Mouse (Mus musculus) limb, embryonic 13.5 days (tissue): ENCODE measurements around the gene Xrra1. TPM values are rescaled to one million over a fixed set of nuclear protein-coding genes. Genes with fewer than 3 reads are reported as not detected.
"Not testable (repeated sequence)": the region's sequence is repeated elsewhere in the genome, so short reads cannot be mapped to it uniquely, and the experiment has no call there.

Experiments used
- ATAC-seq: fragments of 200-750 bp; cut with Nextera tagmentation; 2 replicates; pipeline ENCODE4 v1.8.0; 2017; ENCODE audit warnings: low read depth, moderate number of reproducible peaks, moderate TSS enrichment; ENCODE audit not compliant: low FRiP score
- H3K27ac ChIP-seq: fragments of 300-500 bp; sonication (generic); 2 replicates; pipeline ENCODE4 v1.5.1; 2015; ENCODE audit warnings: inconsistent platforms, mild to moderate bottlenecking, moderate library complexity
- H3K27me3 ChIP-seq: fragments of 300-500 bp; sonication (generic); 2 replicates; pipeline ENCODE4 v1.6.1; 2015; ENCODE audit warnings: mild to moderate bottlenecking, inconsistent platforms
- H3K36me3 ChIP-seq: fragments of 300-500 bp; sonication (generic); 2 replicates; pipeline ENCODE4 v1.6.1; 2015; ENCODE audit warnings: inconsistent platforms, mild to moderate bottlenecking, moderate library complexity
- H3K4me1 ChIP-seq: fragments of 300-500 bp; sonication (generic); 2 replicates; pipeline ENCODE4 v1.6.1; 2015; ENCODE audit warnings: inconsistent platforms
- H3K4me2 ChIP-seq: fragments of 300-500 bp; sonication (generic); replicated peaks from 2 replicates; pipeline ENCODE4 v1.6.1; 2015; ENCODE audit warnings: inconsistent platforms, mild to moderate bottlenecking, moderate library complexity
- H3K4me3 ChIP-seq: fragments of 300-500 bp; sonication (generic); 2 replicates; pipeline ENCODE4 v1.5.1; 2015; ENCODE audit warnings: moderate library complexity, mild to moderate bottlenecking, inconsistent platforms
- H3K9ac ChIP-seq: fragments of 300-500 bp; sonication (generic); 2 replicates; pipeline ENCODE4 v1.6.1; 2015; ENCODE audit warnings: mild to moderate bottlenecking, inconsistent platforms
- H3K9me3 ChIP-seq: fragments of 300-500 bp; sonication (generic); 2 replicates; pipeline ENCODE4 v1.6.1; 2016; ENCODE audit warnings: inconsistent platforms
- WGBS: fragments of 180-500 bp; shearing (Covaris S2); methylation state at CpG from one replicate; pipeline ENCODE4 v1.1.7; 2015; 5-methylcytosine and 5-hydroxymethylcytosine counted together
- polyA plus RNA-seq: library from polyadenylated mRNA; unstranded; fragments of >200 nt; fragmentation: Nextera tagmentation; extraction: Ambion mirVana; gene quantifications from 2 replicates; pipeline ENCODE4 v1.2.1, GENCODE M21; 2015

The Xrra1 gene
- polyA plus RNA-seq, 1 experiment from 2014 or later = 0.27 TPM

DNA sequence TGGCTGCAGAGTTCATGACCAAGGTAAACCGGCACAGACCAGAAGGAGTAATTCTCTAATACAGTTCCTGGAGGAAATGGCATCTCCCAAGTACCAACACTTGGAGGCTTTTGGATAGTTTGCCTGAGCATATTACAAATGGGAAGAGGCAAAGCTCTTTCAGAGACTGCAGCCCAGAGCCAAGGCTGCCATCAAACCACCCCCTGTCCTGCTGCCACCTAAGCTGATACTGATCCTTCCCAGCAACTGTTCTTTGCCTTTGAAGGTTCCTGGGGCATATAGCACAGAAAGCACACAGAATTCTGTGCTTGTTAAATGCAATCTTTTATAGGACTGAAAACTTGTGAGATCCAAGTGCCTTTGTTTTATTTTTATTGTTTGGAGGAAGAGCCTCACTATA lies 81.8 kb downstream of the Xrra1 start:
- Histone ChIP-seq H3K27ac (no peak overlapping the region), H3K4me3 (no peak overlapping the region), H3K36me3 (peaks cover 83% of the 10 kb centered on the region), H3K9me3 (no peaks in the 10 kb centered on the region), H3K4me1 (no peaks in the 10 kb centered on the region), H3K9ac (no peak overlapping the region), H3K4me2 (no peak overlapping the region), H3K27me3 (no peaks in the 10 kb centered on the region)
- WGBS = 100% methylated on average over 1 of the region's 1 CpGs
- ATAC-seq = no peak

GRCm38 (mm10) chr7:99944520-99944919 lies 85.6 kb downstream of the Xrra1 start:
- Histone ChIP-seq H3K27me3 (no peaks in the 10 kb centered on the region), H3K4me2 (no peak overlapping the region), H3K4me3 (no peak overlapping the region), H3K4me1 (no peaks in the 10 kb centered on the region), H3K9me3 (no peaks in the 10 kb centered on the region), H3K36me3 (peaks cover 84% of the 10 kb centered on the region), H3K9ac (no peak overlapping the region), H3K27ac (no peak overlapping the region)
- ATAC-seq = no peak
- 97% methylated on average over 3 of the region's 3 CpGs for WGBS

GRCm38 (mm10) chr7:99945012-99945411 lies 86.1 kb downstream of the Xrra1 start:
- ATAC-seq, H3K4me1 ChIP-seq, H3K27me3 ChIP-seq, H3K9me3 ChIP-seq, H3K4me2 ChIP-seq, H3K27ac ChIP-seq, H3K4me3 ChIP-seq, H3K9ac ChIP-seq: not testable (repeated sequence)
- 96% methylated on average over 22 of the region's 22 CpGs for WGBS
- H3K36me3 ChIP-seq = peaks cover 84% of the 10 kb centered on the region

DNA sequence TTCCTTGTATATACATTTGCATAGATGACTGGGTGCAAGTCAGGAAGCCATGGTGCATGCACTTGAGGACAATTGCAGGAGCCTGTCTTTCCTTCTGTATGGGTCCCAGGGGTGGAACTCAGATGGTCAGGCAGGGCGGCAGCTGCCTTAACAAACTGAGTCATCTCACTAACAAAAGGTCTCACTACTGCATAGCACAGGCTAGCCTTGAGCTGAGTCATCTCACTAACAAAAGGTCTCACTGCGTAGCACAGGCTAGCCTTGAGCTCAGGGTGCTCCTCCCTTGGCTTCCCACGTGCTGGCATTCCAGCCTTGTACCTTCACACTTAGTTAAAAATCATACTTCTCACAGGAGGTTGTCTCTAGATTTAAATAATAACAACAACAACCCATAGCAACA lies 87.0 kb downstream of the Xrra1 start:
- no peak overlapping the region for H3K9ac ChIP-seq
- no peaks in the 10 kb centered on the region for H3K4me1 ChIP-seq
- H3K27me3 ChIP-seq = no peaks in the 10 kb centered on the region
- H3K27ac ChIP-seq = no peak overlapping the region
- ATAC-seq = no peak
- peaks cover 77% of the 10 kb centered on the region for H3K36me3 ChIP-seq
- WGBS = 96% methylated on average over 3 of the region's 3 CpGs
- H3K9me3 ChIP-seq = no peaks in the 10 kb centered on the region
- no peak overlapping the region for H3K4me2 ChIP-seq
- no peak overlapping the region for H3K4me3 ChIP-seq

DNA sequence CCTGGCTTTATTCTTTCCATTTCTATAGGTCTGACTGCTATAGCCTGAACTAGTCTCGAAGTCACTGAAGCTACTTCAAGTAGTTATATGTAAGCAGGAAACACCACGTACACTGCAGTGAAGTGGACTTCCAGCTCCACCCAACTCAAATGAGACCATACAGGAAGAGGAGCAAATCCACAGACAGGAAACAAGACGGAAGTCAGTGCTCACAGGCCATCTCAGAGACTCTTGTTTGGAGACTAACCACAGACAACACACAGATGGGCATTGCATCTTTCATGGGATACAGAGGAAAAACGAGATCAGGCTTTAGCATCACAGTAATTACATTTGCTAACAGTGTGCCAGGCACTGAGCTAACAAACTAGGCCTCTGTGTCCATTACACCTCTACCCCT lies 87.4 kb downstream of the Xrra1 start:
- Histone ChIP-seq H3K4me3 (no peak overlapping the region), H3K4me1 (no peaks in the 10 kb centered on the region), H3K4me2 (no peak overlapping the region), H3K27ac (no peak overlapping the region), H3K9me3 (no peaks in the 10 kb centered on the region), H3K36me3 (peaks cover 73% of the 10 kb centered on the region), H3K9ac (no peak overlapping the region), H3K27me3 (no peaks in the 10 kb centered on the region)
- 90% methylated on average over 4 of the region's 4 CpGs for WGBS
- no peak for ATAC-seq

DNA sequence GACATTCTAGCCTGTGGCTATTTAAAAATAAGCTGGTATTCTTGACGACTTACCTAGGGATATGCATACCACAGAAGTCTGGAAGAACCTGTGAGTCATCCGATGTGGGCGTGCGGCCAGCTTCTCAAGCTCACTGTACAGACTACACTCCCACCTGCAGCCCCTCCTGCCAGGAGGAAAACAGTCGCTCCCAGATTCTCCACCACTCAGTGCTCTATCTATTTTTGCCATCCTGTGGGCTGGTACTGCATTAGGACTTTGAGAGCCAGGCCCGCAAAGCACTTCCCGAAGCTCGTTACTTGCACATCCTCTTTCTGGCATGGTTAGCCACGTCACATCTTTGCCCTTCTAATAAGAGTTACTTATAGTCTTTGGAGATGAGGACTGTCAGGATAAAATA lies 88.4 kb downstream of the Xrra1 start:
- H3K9me3 ChIP-seq = no peaks in the 10 kb centered on the region
- ATAC-seq = no peak
- no peaks in the 10 kb centered on the region for H3K27me3 ChIP-seq
- peaks cover 71% of the 10 kb centered on the region for H3K36me3 ChIP-seq
- no peaks in the 10 kb centered on the region for H3K4me1 ChIP-seq
- H3K4me3 ChIP-seq = no peak overlapping the region
- WGBS = 86% methylated on average over 9 of the region's 9 CpGs
- H3K9ac ChIP-seq = no peak overlapping the region
- H3K27ac ChIP-seq = no peak overlapping the region
- no peak overlapping the region for H3K4me2 ChIP-seq

- H3K27ac ChIP-seq = no peak overlapping the region
- H3K4me3 ChIP-seq = no peak overlapping the region
- no peaks in the 10 kb centered on the region for H3K27me3 ChIP-seq
- 75% methylated on average over 6 of the region's 6 CpGs for WGBS
- H3K9ac ChIP-seq = no peak overlapping the region
- no peak overlapping the region for H3K4me2 ChIP-seq
- no peaks in the 10 kb centered on the region for H3K9me3 ChIP-seq
- peaks cover 17% of the 10 kb centered on the region for H3K4me1 ChIP-seq
- no peak for ATAC-seq
- peaks cover 16% of the 10 kb centered on the region for H3K36me3 ChIP-seq
Measured at GRCm38 (mm10) chr7:99953442-99954098, 94.7 kb downstream of the Xrra1 start.

DNA sequence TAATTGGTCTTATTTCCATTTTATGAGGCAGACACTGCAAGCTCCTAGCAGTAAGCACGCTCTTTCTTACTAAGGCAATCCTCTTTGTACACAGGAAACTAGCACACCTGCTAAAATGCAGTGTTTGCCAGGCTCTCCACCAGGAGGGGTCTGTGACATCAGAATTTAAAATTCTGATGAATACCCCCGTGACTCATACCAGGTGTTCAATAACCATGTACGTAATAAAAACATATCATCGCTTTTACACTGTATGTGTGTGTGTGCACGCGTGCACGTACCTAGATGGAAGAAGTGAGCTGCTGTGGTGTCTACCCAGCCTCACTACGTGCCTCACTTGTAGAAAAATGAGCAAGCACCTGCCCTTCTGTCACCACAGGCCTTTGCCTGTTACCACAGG lies 95.3 kb downstream of the Xrra1 start:
- Histone ChIP-seq H3K27ac (no peak overlapping the region), H3K4me2 (no peak overlapping the region), H3K9ac (no peak overlapping the region), H3K4me1 (peaks cover 17% of the 10 kb centered on the region), H3K36me3 (peaks cover 15% of the 10 kb centered on the region), H3K4me3 (no peak overlapping the region), H3K27me3 (no peaks in the 10 kb centered on the region), H3K9me3 (no peaks in the 10 kb centered on the region)
- no peak for ATAC-seq
- WGBS = 75% methylated on average over 8 of the region's 8 CpGs

DNA sequence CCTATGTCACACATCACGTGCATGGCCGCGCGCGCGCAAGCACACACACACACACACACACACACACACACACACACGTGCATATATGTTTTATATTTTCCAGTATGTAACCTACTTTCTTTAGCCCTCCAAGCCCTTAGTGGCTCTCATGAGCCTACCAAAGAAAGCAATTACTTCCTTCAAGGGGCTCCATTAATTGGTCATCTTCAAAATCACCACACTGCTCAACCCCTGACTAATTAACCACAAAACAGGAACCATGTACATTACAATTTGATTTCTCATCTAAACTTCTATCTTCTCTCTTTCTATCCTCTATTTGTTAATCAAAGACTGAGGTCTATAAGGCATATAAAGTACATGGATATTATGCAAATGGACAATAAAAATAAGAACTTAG lies 97.2 kb downstream of the Xrra1 start:
- Histone ChIP-seq H3K27ac (no peak overlapping the region), H3K4me2 (no peak overlapping the region), H3K36me3 (peaks cover 6% of the 10 kb centered on the region), H3K4me1 (peaks cover 17% of the 10 kb centered on the region), H3K9ac (no peak overlapping the region), H3K27me3 (no peaks in the 10 kb centered on the region), H3K4me3 (no peak overlapping the region), H3K9me3 (no peaks in the 10 kb centered on the region)
- ATAC-seq = no peak
- WGBS = 97% methylated on average over 7 of the region's 7 CpGs

DNA sequence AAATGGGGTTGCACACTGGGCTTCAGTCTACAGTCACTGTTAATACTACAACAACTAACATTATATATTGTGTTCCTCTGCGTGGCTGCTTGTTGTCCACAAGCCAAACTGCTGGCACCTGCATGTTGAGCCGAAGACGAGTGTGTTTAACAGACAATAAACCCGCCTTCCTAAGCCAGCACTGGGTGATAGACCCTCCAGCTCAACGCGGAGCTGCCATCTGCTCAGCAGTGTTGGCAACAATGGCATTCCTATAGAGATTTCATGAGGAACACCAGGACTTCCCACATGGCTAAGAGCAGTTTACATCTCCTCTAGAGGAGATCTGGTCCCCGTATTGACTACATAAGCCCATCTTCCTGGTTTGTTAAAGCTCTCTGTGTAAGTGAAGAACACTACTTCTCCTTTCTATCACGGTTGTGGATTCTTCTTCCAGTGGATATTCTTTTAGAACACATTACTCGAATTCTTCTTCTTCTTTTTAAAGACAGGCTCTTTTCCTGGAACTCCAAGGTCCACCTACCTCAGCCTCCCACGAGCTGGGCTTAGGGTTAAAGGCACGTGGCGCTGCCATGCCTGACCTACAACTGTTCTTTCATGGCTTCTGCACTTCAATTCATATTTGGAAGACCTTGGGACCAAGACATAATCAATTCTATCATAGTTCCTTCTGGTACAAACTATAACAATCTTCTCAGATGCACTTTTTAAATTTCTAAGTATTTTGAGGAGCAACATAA lies 98.5 kb downstream of the Xrra1 start:
- Histone ChIP-seq H3K36me3 (no peaks in the 10 kb centered on the region; the same call in 1 of the 2 replicates), H3K9ac (no peak overlapping the region), H3K4me3 (no peak overlapping the region), H3K9me3 (no peaks in the 10 kb centered on the region), H3K27ac (no peak overlapping the region), H3K27me3 (no peaks in the 10 kb centered on the region), H3K4me2 (no peak overlapping the region), H3K4me1 (peaks cover 19% of the 10 kb centered on the region)
- WGBS = 75% methylated on average over 12 of the region's 12 CpGs
- ATAC-seq = no peak

GRCm38 (mm10) chr7:99960571-99960970 lies 101.7 kb downstream of the Xrra1 start:
- H3K36me3 ChIP-seq, H3K27me3 ChIP-seq, H3K4me2 ChIP-seq, H3K27ac ChIP-seq, H3K4me3 ChIP-seq, H3K9me3 ChIP-seq, H3K9ac ChIP-seq, ATAC-seq: not testable (repeated sequence)
- peaks cover 29% of the 10 kb centered on the region for H3K4me1 ChIP-seq
- WGBS = 88% methylated on average over 2 of the region's 2 CpGs

- Histone ChIP-seq H3K27me3 (no peaks in the 10 kb centered on the region), H3K36me3 (no peaks in the 10 kb centered on the region), H3K4me2 (no peak overlapping the region), H3K4me1 (peaks cover 38% of the 10 kb centered on the region), H3K9ac (no peak overlapping the region), H3K4me3 (no peak overlapping the region), H3K9me3 (no peaks in the 10 kb centered on the region), H3K27ac (no peak overlapping the region)
- WGBS = 94% methylated on average over 2 of the region's 2 CpGs
- no peak for ATAC-seq
Measured at GRCm38 (mm10) chr7:99961518-99961917, 102.6 kb downstream of the Xrra1 start.
